Mouse (Mus musculus) liver, adult 2 months (tissue): ENCODE measurements at regions not wholly inside any gene's neighbourhood (a gene's known extent, or its start where the extent isn't known, plus 50 kb on each side); places are given as distances from the start of the nearest gene placed in this dataset.

Experiments
- CTCF ChIP-seq: fragments of 200-500 bp; IDR thresholded peaks from 2 replicates; pipeline ENCODE4 v1.5.1; 2011; ENCODE audit warnings: low read depth, low read length, control low read depth
- POLR2A ChIP-seq: fragments of 200-500 bp; IDR thresholded peaks from 2 replicates; pipeline ENCODE4 v1.6.1; 2011; ENCODE audit warnings: low read length, control low read depth; ENCODE audit not compliant: insufficient read depth; ENCODE audit errors: extremely low read depth

DNA sequence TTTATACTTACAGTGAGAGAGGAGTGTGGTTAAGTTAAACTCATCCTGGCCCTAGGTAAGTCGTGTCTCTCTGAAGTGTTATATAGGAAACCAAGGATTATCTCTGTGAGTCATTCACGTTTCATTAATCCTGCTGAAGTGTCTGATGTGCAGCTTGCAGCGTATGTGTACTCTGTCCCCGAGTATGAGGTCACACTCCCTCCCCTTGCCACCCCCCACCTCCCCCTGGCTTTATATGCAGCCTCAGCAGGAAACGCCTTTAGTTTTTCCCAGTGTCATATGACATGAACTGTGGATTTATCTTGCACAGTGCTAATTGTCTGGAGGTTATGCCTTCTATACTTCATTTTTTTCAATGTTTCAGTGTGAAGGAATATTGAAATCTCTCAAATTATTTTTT lies 1058.5 kb downstream of the Sorcs1 start:
- no peak for TF ChIP-seq POLR2A
- TF ChIP-seq CTCF, result no peak
